Mouse (Mus musculus) G1E (cell line): Measurements from ENCODE around the gene Lrig2. TPM values are rescaled to one million over a fixed set of nuclear protein-coding genes. Genes with fewer than 3 reads are reported as not detected.

Experiments used
- ATAC-seq: 2 replicates; pipeline ENCODE4 v1.8.0; 2016; ENCODE audit warnings: mild to moderate bottlenecking; ENCODE audit not compliant: insufficient number of reproducible peaks, poor library complexity, low FRiP score, severe bottlenecking; ENCODE audit errors: extremely low read depth
- DNase-seq: peaks from one replicate; pipeline ENCODE4 v3.0.0; 2012; ENCODE audit warnings: low spot score
- H3K27me3 ChIP-seq: 2 replicates; pipeline ENCODE4 v1.6.1; 2012; ENCODE audit warnings: mild to moderate bottlenecking, low read length, inconsistent platforms; ENCODE audit not compliant: insufficient read depth
- H3K36me3 ChIP-seq: replicated peaks from 2 replicates; pipeline ENCODE3; 2012; ENCODE audit warnings: mild to moderate bottlenecking, inconsistent platforms
- H3K4me1 ChIP-seq: 2 replicates; pipeline ENCODE4 v1.6.1; 2012; ENCODE audit warnings: low read depth, low read length, inconsistent platforms, mixed read lengths; ENCODE audit not compliant: insufficient read depth
- H3K4me3 ChIP-seq: 2 replicates; pipeline ENCODE4 v1.5.1; 2012; ENCODE audit warnings: low read depth, mild to moderate bottlenecking, inconsistent platforms, low read length, moderate library complexity, mixed read lengths
- H3K9me3 ChIP-seq: replicated peaks from 2 replicates; pipeline ENCODE4 v1.6.1; 2012; ENCODE audit warnings: inconsistent platforms
- CTCF ChIP-seq: IDR thresholded peaks from 2 replicates; pipeline ENCODE4 v1.5.1; 2012; ENCODE audit warnings: low read depth, low read length, inconsistent platforms, mixed read lengths
- GATA1 ChIP-seq: IDR thresholded peaks from 2 replicates; pipeline ENCODE4 v1.6.1; 2012; ENCODE audit warnings: borderline replicate concordance, low read length, inconsistent platforms, mixed read lengths
- GATA2 ChIP-seq: IDR thresholded peaks from 2 replicates; pipeline ENCODE4 v1.6.1; 2012; ENCODE audit warnings: low read depth, low read length, inconsistent platforms, borderline replicate concordance
- POLR2AphosphoS5 ChIP-seq: IDR thresholded peaks from 2 replicates; pipeline ENCODE4 v1.6.1; 2012; ENCODE audit warnings: low read depth, low read length, inconsistent platforms; ENCODE audit not compliant: insufficient replicate concordance
- TAL1 ChIP-seq: conservative IDR thresholded peaks from 2 replicates; pipeline ENCODE4 v1.6.1; 2012; ENCODE audit warnings: low read depth, low read length, inconsistent platforms, mixed read lengths
- polyA plus RNA-seq: library from polyadenylated mRNA; stranded (reverse); fragments of >175 nt; gene quantifications from 2 replicates; pipeline ENCODE4 v1.2.3, GENCODE M21; 2012
- total RNA-seq, 2 experiments: library from RNA; stranded (forward) in 1 of 2; stranded (reverse) in 1 of 2; fragments of 200-1000 nt in 1 of 2; fragments of >200 nt in 1 of 2; fragmentation: Nextera tagmentation in 1 of 2; gene quantifications; 2 replicates each; pipeline ENCODE4 v1.2.3; 2014 to 2017

Gene Lrig2
- total and polyA plus RNA-seq, 3 experiments, result 1.9 to 20.5 (median 15.7) TPM

DNA sequence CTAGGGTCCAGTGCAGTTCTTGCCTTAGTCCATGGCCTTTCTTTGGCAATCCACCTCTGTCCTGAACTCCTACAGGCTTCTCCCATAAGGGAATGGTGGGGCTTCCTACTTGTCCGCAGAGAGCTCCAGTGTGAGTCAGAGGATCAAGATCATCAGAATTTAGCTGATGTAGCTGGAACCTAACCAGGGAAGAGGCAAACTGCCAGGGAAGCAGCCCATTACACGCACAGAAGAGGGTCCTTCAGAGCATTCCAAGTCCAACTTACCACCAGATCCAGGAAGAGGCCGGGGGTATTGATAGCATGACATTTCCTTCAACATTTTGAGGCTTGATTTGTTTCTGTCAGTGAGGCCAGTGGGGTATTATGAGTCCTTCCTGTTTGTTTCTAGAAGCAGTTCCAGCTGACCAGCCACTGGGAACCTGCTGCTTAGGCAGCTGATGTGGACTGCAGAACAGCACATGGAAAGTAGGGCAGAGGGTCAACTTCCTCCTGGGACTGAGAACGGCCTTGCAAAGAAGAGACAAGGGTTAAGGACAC lies 11.7 kb upstream of the Lrig2 start:
- Histone ChIP-seq H3K9me3 (no peaks in the 10 kb centered on the region), H3K4me1 (peaks cover 8% of the 10 kb centered on the region), H3K27me3 (peaks cover 40% of the 10 kb centered on the region), H3K36me3 (no peaks in the 10 kb centered on the region), H3K4me3 (no peak overlapping the region)
- ATAC-seq, result no peak
- TF ChIP-seq CTCF, result no peak
- TF ChIP-seq GATA1, result no peak
- TF ChIP-seq TAL1, result no peak
- no peak for TF ChIP-seq GATA2
- no peak for TF ChIP-seq POLR2AphosphoS5
- no peak for DNase-seq

DNA sequence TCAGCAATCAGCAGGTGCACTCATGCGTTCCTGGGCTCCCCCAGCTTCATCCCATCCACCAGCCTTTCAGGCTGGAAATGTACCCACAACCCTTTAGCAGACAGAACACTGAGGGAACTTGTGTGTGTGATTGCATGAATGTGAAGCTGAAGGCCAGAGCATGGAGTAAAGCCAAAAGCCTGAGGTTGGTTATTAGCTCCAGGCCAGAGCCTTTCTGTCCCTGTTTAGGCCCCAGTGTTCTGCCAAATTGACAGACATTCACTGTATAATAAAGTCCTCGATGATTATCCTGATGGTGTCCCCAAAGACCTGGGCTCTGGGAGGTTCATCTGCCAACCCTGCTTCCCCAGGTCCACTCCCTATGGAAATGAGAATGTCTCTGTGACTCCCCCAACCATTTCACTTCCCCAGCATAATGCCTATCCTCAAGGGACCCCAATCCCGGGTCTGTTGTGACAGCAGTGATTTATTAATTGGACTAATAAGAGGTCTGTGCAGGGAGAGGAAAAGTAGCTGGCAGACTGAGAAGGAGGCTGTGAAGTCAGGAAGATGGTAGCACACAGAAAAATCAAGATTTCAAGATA lies 9.7 kb upstream of the Lrig2 start:
- TF ChIP-seq POLR2AphosphoS5 (no peak), CTCF (no peak), TAL1 (no peak), GATA2 (no peak), GATA1 (no peak)
- Histone ChIP-seq H3K36me3 (no peaks in the 10 kb centered on the region), H3K27me3 (peaks cover 40% of the 10 kb centered on the region), H3K4me1 (peaks cover 14% of the 10 kb centered on the region), H3K9me3 (no peaks in the 10 kb centered on the region), H3K4me3 (no peak overlapping the region)
- DNase-seq, result no peak
- no peak for ATAC-seq

DNA sequence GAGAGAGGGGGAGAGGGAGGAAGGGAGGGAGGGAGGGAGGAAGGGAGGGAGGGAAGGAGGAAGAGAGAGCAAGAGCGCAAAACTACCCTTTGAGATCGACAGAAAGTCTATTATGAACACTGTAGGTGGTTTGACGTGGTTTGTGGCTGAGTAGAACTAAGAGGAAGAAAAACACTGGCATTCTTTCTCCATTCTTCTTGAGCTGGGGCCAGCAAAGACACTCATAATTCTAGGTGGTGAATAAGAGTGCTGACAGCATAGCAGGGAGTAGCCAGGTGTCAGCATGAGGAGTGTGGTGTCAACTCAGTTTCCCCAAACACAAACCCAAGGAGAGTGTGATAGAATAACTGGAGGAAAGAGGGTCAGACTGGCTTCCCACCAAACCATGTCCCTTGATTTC lies 8.8 kb upstream of the Lrig2 start:
- ATAC-seq (no peak), DNase-seq (no peak)
- Histone ChIP-seq H3K36me3 (no peaks in the 10 kb centered on the region), H3K4me3 (no peak overlapping the region), H3K27me3 (peaks cover 40% of the 10 kb centered on the region), H3K9me3 (no peaks in the 10 kb centered on the region), H3K4me1 (peaks cover 14% of the 10 kb centered on the region)
- no peak for TF ChIP-seq CTCF
- no peak for TF ChIP-seq GATA2
- no peak for TF ChIP-seq TAL1
- no peak for TF ChIP-seq POLR2AphosphoS5
- no peak for TF ChIP-seq GATA1

DNA sequence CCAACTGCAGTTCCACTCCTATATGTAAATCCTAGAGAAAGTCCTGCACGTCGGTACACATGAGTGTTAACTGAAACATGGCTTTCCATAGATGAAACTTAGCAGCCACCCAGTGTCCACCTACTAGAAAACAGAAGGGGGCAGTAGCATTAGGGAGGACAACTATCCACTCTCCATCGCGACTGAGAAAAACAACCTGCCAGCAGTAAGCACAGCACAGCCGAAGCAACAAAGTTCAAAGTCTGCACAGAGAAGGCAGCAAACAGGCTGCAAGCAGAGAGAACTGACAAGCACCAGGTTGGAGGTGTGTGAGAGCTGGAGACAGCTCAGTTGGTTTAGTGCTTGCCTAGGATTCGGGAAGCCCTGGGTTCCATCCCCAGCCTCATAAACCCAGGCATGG lies 7.2 kb upstream of the Lrig2 start:
- H3K4me3 ChIP-seq, result no peak overlapping the region
- H3K4me1 ChIP-seq, result peaks cover 14% of the 10 kb centered on the region
- H3K27me3 ChIP-seq, result peaks cover 31% of the 10 kb centered on the region
- no peaks in the 10 kb centered on the region for H3K36me3 ChIP-seq
- DNase-seq (no peak), ATAC-seq (no peak)
- H3K9me3 ChIP-seq, result no peaks in the 10 kb centered on the region
- TF ChIP-seq POLR2AphosphoS5 (no peak), CTCF (no peak), GATA1 (no peak), TAL1 (no peak), GATA2 (no peak)

DNA sequence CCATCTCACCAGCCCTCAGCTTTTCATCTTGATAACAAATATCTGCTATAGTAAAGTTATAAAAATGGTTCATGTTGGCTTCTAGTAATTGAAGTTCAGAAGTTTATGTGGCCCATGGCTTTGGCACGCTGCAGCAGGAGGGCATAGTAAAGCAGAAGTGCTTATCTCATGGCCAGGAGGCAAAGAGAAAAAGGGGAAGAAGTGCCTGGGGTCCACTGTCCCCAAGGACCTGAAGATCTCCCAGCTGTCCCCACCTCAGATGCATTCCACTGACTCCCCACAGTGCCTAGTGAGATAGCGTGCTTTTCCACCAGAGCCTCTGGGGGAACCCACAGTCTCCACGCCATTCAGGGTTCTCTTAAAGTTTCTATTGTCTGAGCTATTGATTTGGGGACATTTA lies 6.7 kb upstream of the Lrig2 start:
- DNase-seq (peak; percentile 34), ATAC-seq (peak; percentile 28; the same call in 1 of the 2 replicates)
- TF ChIP-seq CTCF, result no peak
- TF ChIP-seq GATA1, result no peak
- TF ChIP-seq TAL1, result no peak
- no peak for TF ChIP-seq GATA2
- Histone ChIP-seq H3K9me3 (no peaks in the 10 kb centered on the region), H3K36me3 (no peaks in the 10 kb centered on the region), H3K27me3 (peaks cover 26% of the 10 kb centered on the region), H3K4me3 (no peak overlapping the region), H3K4me1 (peaks cover 15% of the 10 kb centered on the region)

DNA sequence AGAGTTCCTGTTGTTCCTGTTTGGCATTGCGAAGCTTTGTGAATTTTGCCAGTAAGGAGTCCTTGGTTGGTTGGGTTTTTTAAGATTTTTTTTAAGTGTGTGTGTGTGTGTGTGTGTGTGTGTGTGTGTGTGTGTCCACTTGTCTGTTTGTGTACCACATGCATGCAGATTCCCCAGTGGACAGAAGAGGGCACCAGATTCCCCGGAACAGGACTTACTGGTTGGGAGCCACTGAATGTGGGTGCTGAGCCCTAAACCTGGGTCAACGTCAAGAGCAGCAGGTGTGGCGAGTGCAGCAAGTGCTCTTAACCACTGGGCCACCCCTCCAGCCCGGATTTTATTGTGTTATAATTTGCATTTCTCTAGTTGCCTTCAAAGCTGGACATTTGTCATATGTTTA lies 5.4 kb upstream of the Lrig2 start:
- ATAC-seq, result no peak
- TF ChIP-seq POLR2AphosphoS5 (no peak), GATA2 (no peak), TAL1 (no peak), GATA1 (no peak), CTCF (no peak)
- H3K27me3 ChIP-seq, result peaks cover 14% of the 10 kb centered on the region; the same call in 1 of the 2 replicates

More for the DNA sequence above, 5.4 kb upstream of the Lrig2 start:
- no peak overlapping the region for H3K4me3 ChIP-seq
- no peaks in the 10 kb centered on the region for H3K36me3 ChIP-seq
- peaks cover 25% of the 10 kb centered on the region for H3K4me1 ChIP-seq
- DNase-seq, result no peak
- H3K9me3 ChIP-seq, result no peaks in the 10 kb centered on the region
